Mouse (Mus musculus): ENCODE measurements around the gene Hist2h2bb. TPM values are rescaled to one million over a fixed set of nuclear protein-coding genes. Genes with fewer than 3 reads are reported as not detected.
"Not testable (repeated sequence)": the region's sequence is repeated elsewhere in the genome, so short reads cannot be mapped to it uniquely, and the experiment has no call there.

Gene Hist2h2bb
- polyA plus RNA-seq, 1 experiment from 2014 or later: 13.0 TPM

DNA sequence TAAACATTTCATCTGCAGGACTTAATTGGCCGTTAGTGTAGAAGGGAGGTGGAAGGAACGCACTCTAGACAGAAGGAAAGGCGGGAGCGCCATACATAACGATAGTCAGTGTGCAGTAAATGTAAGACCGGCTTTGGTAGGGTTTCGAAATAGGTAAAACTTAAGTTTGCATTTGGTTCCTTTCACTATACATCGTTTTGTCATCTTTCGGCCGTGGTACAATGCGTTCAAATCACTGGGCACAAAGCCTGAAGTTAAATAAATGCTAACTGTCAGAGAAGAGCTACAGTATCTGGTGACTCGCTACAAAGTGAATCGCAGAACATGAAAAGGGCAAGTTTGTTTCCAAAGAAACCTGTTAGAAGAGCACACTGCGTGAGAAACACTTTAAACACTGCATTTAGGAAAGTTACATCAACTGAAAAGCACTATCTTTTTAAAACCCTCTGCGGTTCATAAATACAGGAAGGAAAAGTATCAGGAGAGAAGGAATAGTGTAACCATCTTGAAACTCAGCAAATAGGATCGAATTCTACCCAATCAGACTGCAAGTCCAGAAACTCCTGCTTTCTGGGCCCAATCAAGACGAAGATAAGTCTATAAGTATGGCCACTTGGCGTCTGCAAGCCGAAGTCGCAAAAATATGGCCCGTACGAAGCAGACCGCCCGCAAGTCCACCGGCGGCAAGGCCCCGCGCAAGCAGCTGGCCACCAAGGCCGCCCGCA, 1.3 kb upstream of the Hist2h2bb start, which contains the start of gene Hist2h3b:
Hist2h3b (plus strand) TSS at position 604 of the 725 bp plus-strand sequence.
- Histone ChIP-seq H3K27ac (ENCODE audit: low read length) (peak within 1 kb of the TSS; percentile 99), H3K9me3 (ENCODE audit: control insufficient read depth, low read length) (no peaks in the 10 kb centered on the region), H3K4me2 (ENCODE audit: low read depth, low read length) (peak within 1 kb of the TSS; percentile 91), H3K9ac (ENCODE audit: low read length) (peak within 1 kb of the TSS; percentile 72), H3K36me3 (ENCODE audit: control insufficient read depth, insufficient read depth, low read length) (no peaks in the 10 kb centered on the region), H3K4me1 (replicated peaks; ENCODE audit: control insufficient read depth, insufficient read depth, low read length) (peaks cover 11% of the 10 kb centered on the region), H3K4me3 (ENCODE audit: low read length) (peak within 1 kb of the TSS; percentile 64), H3K27me3 (ENCODE audit: control insufficient read depth, insufficient read depth, low read depth, low read length) (no peaks in the 10 kb centered on the region)
- 12% methylated on average over 30 of the region's 30 CpGs for WGBS
- peak; percentile 66 for ATAC-seq (ENCODE audit: low read depth)

DNA sequence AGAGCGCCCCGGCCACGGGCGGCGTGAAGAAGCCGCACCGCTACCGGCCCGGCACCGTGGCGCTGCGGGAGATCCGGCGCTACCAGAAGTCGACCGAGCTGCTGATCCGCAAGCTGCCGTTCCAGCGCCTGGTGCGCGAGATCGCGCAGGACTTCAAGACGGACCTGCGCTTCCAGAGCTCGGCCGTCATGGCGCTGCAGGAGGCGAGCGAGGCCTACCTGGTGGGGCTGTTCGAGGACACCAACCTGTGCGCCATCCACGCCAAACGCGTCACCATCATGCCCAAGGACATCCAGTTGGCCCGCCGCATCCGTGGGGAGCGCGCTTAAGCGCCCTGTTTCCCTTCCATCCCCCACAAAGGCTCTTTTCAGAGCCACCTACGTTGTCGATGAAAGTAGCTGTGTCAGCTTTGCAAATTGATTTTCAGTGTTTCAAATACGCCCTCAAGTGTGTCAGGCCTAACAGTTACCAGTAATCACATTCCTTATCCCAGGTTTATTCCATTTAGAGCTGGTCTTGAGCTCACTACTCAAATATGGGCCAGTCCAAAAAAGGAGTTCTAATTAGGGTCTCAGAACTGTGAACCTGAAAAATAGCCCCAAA, 675 bp upstream of the Hist2h2bb start:
- Histone ChIP-seq H3K4me1 (replicated peaks; ENCODE audit: control insufficient read depth, insufficient read depth, low read length) (peaks cover 11% of the 10 kb centered on the region), H3K4me2 (ENCODE audit: low read depth, low read length) (peak overlapping the region; percentile 71), H3K27ac (ENCODE audit: low read length) (peak overlapping the region; percentile 99), H3K4me3 (ENCODE audit: low read length) (peak overlapping the region; percentile 64), H3K9ac (ENCODE audit: low read length) (peak overlapping the region; percentile 72)
- H3K9me3 ChIP-seq (ENCODE audit: control insufficient read depth, low read length); H3K27me3 ChIP-seq (ENCODE audit: control insufficient read depth, insufficient read depth, low read depth, low read length); H3K36me3 ChIP-seq (ENCODE audit: control insufficient read depth, insufficient read depth, low read length): not testable (repeated sequence)
- ATAC-seq (ENCODE audit: low read depth): peak; percentile 20
- 0% methylated on average over 10 of the region's 44 CpGs for WGBS

DNA sequence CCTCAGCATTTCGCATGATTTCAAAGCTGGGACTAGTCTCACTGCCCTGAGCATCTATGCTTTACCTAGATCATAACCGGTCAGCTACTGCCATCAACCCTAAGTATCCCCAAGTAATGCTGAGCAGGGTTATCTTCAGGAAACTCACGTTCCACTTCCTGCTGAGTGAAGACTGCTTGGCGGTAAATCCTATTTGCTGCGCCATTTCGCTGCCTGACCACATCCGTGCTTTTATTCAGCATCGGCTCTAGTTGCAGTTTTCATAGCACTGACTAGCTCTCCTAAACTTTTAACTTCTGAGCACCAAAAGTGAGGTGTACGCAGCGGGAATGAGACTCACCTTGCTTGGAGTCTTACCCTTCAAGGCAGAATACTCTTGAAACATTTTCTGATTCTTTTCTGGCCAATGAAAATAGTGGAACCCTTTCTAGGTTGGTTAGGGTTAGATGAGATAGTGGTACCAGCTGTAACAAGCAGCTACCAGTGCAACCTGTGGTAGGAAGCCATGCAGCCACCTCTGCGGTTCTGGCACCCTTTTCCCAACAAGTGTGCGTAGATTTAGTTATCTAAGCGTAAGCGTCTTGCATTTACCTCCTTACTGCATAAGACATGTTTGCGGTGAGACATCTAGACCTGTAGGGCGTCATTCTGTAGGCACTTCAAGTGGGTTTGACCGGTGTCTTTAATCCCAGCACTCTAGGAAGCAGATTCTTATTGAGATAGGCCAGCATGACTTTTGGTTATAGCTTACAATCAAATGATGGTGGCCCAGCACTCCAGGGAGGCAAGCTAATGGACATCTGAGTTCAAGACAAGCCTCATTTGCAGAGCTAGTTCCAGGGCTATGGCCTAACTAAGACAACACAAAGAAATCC, 4.3 kb downstream of the Hist2h2bb start:
- H3K27ac ChIP-seq (ENCODE audit: low read length): no peak overlapping the region
- H3K4me2 ChIP-seq (ENCODE audit: low read depth, low read length): no peak overlapping the region
- 81% methylated on average over 17 of the region's 17 CpGs for WGBS
- peaks cover 12% of the 10 kb centered on the region for H3K4me1 ChIP-seq (replicated peaks; ENCODE audit: control insufficient read depth, insufficient read depth, low read length)
- H3K36me3 ChIP-seq (ENCODE audit: control insufficient read depth, insufficient read depth, low read length): no peaks in the 10 kb centered on the region
- H3K27me3 ChIP-seq (ENCODE audit: control insufficient read depth, insufficient read depth, low read depth, low read length): no peaks in the 10 kb centered on the region; the same call in 1 of the 2 replicates
- no peaks in the 10 kb centered on the region for H3K9me3 ChIP-seq (ENCODE audit: control insufficient read depth, low read length)
- H3K9ac ChIP-seq (ENCODE audit: low read length): no peak overlapping the region
- H3K4me3 ChIP-seq (ENCODE audit: low read length): no peak overlapping the region
- no peak for ATAC-seq (ENCODE audit: low read depth)

DNA sequence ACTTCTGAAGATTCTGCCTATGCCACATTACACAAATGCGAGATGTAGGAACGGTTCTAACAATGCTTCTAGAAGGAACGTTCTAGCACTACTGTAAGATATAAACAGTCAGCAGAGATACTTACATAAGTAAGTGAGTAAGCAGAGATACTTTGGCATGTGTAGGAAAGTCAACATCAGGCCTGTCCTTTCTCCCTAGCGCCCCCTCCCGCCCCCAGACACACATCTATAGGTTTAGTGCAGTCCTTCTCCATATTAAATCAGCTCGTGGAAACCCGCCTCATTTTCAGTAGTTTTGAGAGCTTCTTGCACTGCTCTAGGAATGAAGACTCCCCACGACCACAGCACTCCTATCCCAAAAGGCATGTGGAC, 7.9 kb downstream of the Hist2h2bb start:
- peaks cover 8% of the 10 kb centered on the region for H3K4me1 ChIP-seq (replicated peaks; ENCODE audit: control insufficient read depth, insufficient read depth, low read length)
- no peaks in the 10 kb centered on the region; the same call in 1 of the 2 replicates for H3K27me3 ChIP-seq (ENCODE audit: control insufficient read depth, insufficient read depth, low read depth, low read length)
- peak overlapping the region; percentile 94 for H3K4me2 ChIP-seq (ENCODE audit: low read depth, low read length)
- H3K27ac ChIP-seq (ENCODE audit: low read length): no peak overlapping the region
- 9% methylated on average over 8 of the region's 8 CpGs for WGBS
- peak overlapping the region; percentile 63 for H3K9ac ChIP-seq (ENCODE audit: low read length)
- no peaks in the 10 kb centered on the region for H3K36me3 ChIP-seq (ENCODE audit: control insufficient read depth, insufficient read depth, low read length)
- H3K4me3 ChIP-seq (ENCODE audit: low read length): peak overlapping the region; percentile 64
- no peaks in the 10 kb centered on the region for H3K9me3 ChIP-seq (ENCODE audit: control insufficient read depth, low read length)
- peak; percentile 37 for ATAC-seq (ENCODE audit: low read depth)

DNA sequence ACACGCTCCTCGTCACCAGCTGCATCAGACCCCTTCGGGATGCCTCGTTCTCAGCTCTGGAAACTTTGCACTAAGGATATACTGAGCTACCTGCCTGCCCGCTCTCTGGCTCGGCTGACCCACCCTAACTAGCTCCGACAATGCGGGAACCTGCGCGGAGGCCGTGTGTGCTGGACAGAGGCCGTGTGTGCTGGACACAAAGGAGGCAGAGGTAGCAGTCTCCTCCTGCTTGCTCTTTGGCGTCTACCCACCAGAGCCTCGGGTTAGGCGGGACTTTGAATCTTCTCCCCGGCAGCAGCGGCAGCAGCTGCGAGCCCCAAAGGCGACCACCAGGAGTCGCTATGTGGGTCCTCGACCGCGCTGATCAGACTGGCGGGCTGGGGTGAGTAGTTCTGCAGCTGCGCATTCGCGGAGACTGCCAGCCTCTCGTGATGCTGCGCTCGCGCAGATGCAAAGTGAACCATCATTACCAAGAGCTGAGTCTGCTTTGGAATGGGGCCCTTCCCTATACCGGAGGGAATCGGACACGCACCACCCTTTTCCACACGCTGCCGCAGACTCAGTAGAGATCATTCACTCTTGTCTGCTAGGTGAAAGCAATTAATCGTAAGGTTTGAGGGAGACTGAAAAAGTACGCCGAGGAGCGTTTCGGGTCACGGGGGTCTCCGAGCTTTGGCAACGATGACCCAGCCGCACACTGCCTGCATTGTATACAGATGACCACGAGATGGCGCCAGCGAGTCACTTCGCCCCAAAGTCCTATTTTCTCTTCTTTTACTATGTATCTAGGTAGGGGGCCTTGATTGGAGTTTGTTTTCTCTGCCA, 8.5 kb downstream of the Hist2h2bb start:
- peak; percentile 97 for ATAC-seq (ENCODE audit: low read depth)
- WGBS: under 1% methylated on average over 49 of the region's 49 CpGs
- peak overlapping the region; percentile 84 for H3K27ac ChIP-seq (ENCODE audit: low read length)
- H3K4me3 ChIP-seq (ENCODE audit: low read length): peak overlapping the region; percentile 64
- H3K9ac ChIP-seq (ENCODE audit: low read length): peak overlapping the region; percentile 63
- H3K36me3 ChIP-seq (ENCODE audit: control insufficient read depth, insufficient read depth, low read length): no peaks in the 10 kb centered on the region
- H3K27me3 ChIP-seq (ENCODE audit: control insufficient read depth, insufficient read depth, low read depth, low read length): no peaks in the 10 kb centered on the region; the same call in 1 of the 2 replicates
- H3K4me2 ChIP-seq (ENCODE audit: low read depth, low read length): peak overlapping the region; percentile 94
- no peaks in the 10 kb centered on the region for H3K9me3 ChIP-seq (ENCODE audit: control insufficient read depth, low read length)
- H3K4me1 ChIP-seq (replicated peaks; ENCODE audit: control insufficient read depth, insufficient read depth, low read length): peaks cover 8% of the 10 kb centered on the region

DNA sequence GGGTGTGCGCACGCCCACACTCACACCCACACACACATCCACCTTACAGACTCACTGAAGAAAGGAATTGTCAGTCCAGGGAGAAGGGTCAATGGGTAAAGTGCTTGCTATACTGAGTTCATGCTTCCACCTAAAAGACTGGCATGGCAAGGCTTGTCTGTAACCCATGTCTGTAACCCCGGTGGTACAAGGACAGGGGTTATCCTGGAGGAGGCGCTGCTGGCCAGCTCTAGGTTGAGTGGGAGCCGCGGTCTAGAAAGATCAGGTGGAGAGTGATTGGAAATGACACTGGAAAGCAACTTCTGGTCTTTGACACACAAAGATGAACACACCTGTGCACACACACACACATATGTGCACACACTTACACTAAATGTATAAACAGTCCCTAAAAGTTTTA, 11.1 kb downstream of the Hist2h2bb start:
- no peak overlapping the region for H3K27ac ChIP-seq (ENCODE audit: low read length)
- H3K9me3 ChIP-seq (ENCODE audit: control insufficient read depth, low read length): no peaks in the 10 kb centered on the region
- H3K4me3 ChIP-seq (ENCODE audit: low read length): no peak overlapping the region
- H3K4me2 ChIP-seq (ENCODE audit: low read depth, low read length): no peak overlapping the region
- no peaks in the 10 kb centered on the region for H3K36me3 ChIP-seq (ENCODE audit: control insufficient read depth, insufficient read depth, low read length)
- no peak for ATAC-seq (ENCODE audit: low read depth)
- 47% methylated on average over 6 of the region's 6 CpGs for WGBS
- no peak overlapping the region for H3K9ac ChIP-seq (ENCODE audit: low read length)
- H3K4me1 ChIP-seq (replicated peaks; ENCODE audit: control insufficient read depth, insufficient read depth, low read length): peaks cover 8% of the 10 kb centered on the region
- H3K27me3 ChIP-seq (ENCODE audit: control insufficient read depth, insufficient read depth, low read depth, low read length): peaks cover 9% of the 10 kb centered on the region

DNA sequence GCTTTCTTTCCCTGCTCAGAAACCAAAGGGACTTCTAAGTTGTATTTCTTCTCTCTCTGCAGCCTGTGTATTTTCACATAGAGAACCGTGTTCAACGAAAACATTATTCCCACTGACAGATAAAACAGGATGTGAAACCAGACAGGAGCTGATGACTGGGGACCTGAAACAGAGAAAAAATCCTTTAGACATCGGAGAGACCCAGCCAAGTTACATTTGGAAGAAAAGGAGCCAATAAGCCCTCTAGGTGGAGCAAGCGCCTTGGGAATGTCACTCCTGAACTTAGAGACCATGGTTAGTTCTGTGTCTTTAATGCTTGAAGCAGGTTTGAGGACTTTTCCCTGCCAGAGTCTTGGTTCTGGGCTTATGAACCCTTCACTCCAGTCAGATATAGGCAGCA, 14.9 kb downstream of the Hist2h2bb start:
- Histone ChIP-seq H3K4me3 (ENCODE audit: low read length) (no peak overlapping the region), H3K9me3 (ENCODE audit: control insufficient read depth, low read length) (no peaks in the 10 kb centered on the region), H3K27ac (ENCODE audit: low read length) (no peak overlapping the region), H3K4me2 (ENCODE audit: low read depth, low read length) (peak overlapping the region; percentile 9; the same call in 1 of the 2 replicates), H3K4me1 (replicated peaks; ENCODE audit: control insufficient read depth, insufficient read depth, low read length) (no peaks in the 10 kb centered on the region), H3K27me3 (ENCODE audit: control insufficient read depth, insufficient read depth, low read depth, low read length) (peaks cover 9% of the 10 kb centered on the region), H3K9ac (ENCODE audit: low read length) (no peak overlapping the region), H3K36me3 (ENCODE audit: control insufficient read depth, insufficient read depth, low read length) (no peaks in the 10 kb centered on the region)
- no peak for ATAC-seq (ENCODE audit: low read depth)
- 1% methylated on average over 4 of the region's 4 CpGs for WGBS

DNA sequence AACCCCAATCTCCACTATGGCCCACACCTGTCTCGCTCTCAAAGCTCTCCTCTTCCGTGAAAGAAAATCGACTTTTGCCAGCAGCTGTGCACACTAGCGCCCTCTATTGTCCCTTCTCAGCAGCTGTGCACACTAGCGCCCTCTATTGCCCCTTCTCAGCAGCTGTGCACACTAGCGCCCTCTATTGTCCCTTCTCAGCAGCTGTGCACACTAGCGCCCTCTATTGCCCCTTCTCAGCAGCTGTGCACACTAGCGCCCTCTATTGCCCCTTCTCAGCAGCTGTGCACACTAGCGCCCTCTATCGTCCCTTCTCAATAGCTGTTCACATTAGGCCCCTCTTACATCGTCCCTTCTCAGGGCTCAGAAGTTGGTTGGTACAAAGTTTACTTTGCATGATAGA, 17.8 kb downstream of the Hist2h2bb start:
- 92% methylated on average over 11 of the region's 11 CpGs for whole genome bisulfite sequencing
- ATAC-seq (ENCODE audit: low read depth); H3K27ac ChIP-seq (ENCODE audit: low read length); H3K4me2 ChIP-seq (ENCODE audit: low read depth, low read length); H3K4me3 ChIP-seq (ENCODE audit: low read length); H3K9ac ChIP-seq (ENCODE audit: low read length); H3K9me3 ChIP-seq (ENCODE audit: control insufficient read depth, low read length); H3K4me1 ChIP-seq (replicated peaks; ENCODE audit: control insufficient read depth, insufficient read depth, low read length); H3K36me3 ChIP-seq (ENCODE audit: control insufficient read depth, insufficient read depth, low read length); H3K27me3 ChIP-seq (ENCODE audit: control insufficient read depth, insufficient read depth, low read depth, low read length): not testable (repeated sequence)

Data from lung, embryonic 16.5 days (tissue).